Mouse (Mus musculus) bone marrow, adult 2 months (tissue): Measurements from ENCODE around the gene Cblc.
A peak's percentile ranks its signal among the peaks of the same experiment; 100 is the strongest.

Experiments
- CTCF ChIP-seq: fragments of 200-500 bp; IDR thresholded peaks from 2 replicates; pipeline ENCODE4 v1.5.1; 2011; ENCODE audit warnings: low read length, control low read depth; ENCODE audit not compliant: control insufficient read depth, insufficient read depth
- POLR2A ChIP-seq: fragments of 200-500 bp; IDR thresholded peaks from 2 replicates; pipeline ENCODE4 v1.6.1; 2011; ENCODE audit warnings: low read depth, mild to moderate bottlenecking, control low read depth, low read length, borderline replicate concordance; ENCODE audit not compliant: control insufficient read depth

GRCm38 (mm10) chr7:19817382-19818105 lies 20.9 kb upstream of the Cblc start:
- TF ChIP-seq POLR2A (peak; percentile 42; the same call in 1 of the 2 replicates), CTCF (no peak)
